Mouse (Mus musculus) embryonic facial prominence, embryonic 14.5 days (tissue): ENCODE measurements around the gene Vmn1r189. TPM values are rescaled to one million over a fixed set of nuclear protein-coding genes. Genes with fewer than 3 reads are reported as not detected.

Experiments
- microRNA-seq: library from miRNA; unstranded; fragments of <30 nt; microRNA quantifications from one replicate; pipeline ENCODE4, GENCODE M21; 2016; ENCODE audit warnings: borderline number of aligned reads
- polyA plus RNA-seq: library from polyadenylated mRNA; unstranded; fragments of >200 nt; fragmentation: Nextera tagmentation; extraction: Ambion mirVana; gene quantifications from 2 replicates; pipeline ENCODE4 v1.2.1, GENCODE M21; 2014

Vmn1r189 gene
- polyA plus RNA-seq, 1 experiment from 2014 or later = 0.10 TPM

Small RNA genes lying within 50 kb of the gene (microRNA-seq; reads per million reads assigned to microRNA genes)
- not detected for gene Gm26300

Other genes starting within 250 kb of the Vmn1r189 start
- gene Zfp184, start 160.7 kb downstream of the Vmn1r189 start, polyA plus RNA-seq = 7.6 and 8.9 TPM in 2 replicates
- 0.11 and 0.13 TPM in 2 replicates for gene Pom121l2, start 124.6 kb downstream of the Vmn1r189 start, polyA plus RNA-seq
- gene Prss16, start 96.1 kb downstream of the Vmn1r189 start, polyA plus RNA-seq = 0.70 and 0.83 TPM in 2 replicates
- 13.1 TPM in 1 of 2 replicates, not detected in the other for gene Hist1h2ah, start 70.3 kb downstream of the Vmn1r189 start, polyA plus RNA-seq
- 3.9 and 6.6 TPM in 2 replicates for gene Hist1h2bk, start 70.0 kb downstream of the Vmn1r189 start, polyA plus RNA-seq
- 11.8 and 13.3 TPM in 2 replicates for gene Hist1h4i, start 64.5 kb downstream of the Vmn1r189 start, polyA plus RNA-seq
- 24.9 and 28.8 TPM in 2 replicates for gene Hist1h2ag, start 62.9 kb downstream of the Vmn1r189 start, polyA plus RNA-seq
- 3.4 and 7.4 TPM in 2 replicates for gene Hist1h2bj, start 62.6 kb downstream of the Vmn1r189 start, polyA plus RNA-seq
- not detected in 2 replicates for gene Vmn1r188, start 21.4 kb downstream of the Vmn1r189 start, polyA plus RNA-seq
- not detected in 2 replicates for gene Vmn1r191, start 78.1 kb upstream of the Vmn1r189 start, polyA plus RNA-seq
- gene Vmn1r192, start 85.3 kb upstream of the Vmn1r189 start, polyA plus RNA-seq = not detected in 2 replicates
- not detected in 2 replicates for gene Vmn1r193, start 117.3 kb upstream of the Vmn1r189 start, polyA plus RNA-seq
- not detected in 2 replicates for gene Vmn1r194, start 138.4 kb upstream of the Vmn1r189 start, polyA plus RNA-seq
- gene Vmn1r195, start 164.7 kb upstream of the Vmn1r189 start, polyA plus RNA-seq = not detected in 2 replicates
- not detected in 2 replicates for gene Vmn1r196, start 184.1 kb upstream of the Vmn1r189 start, polyA plus RNA-seq
- gene Vmn1r197, start 218.8 kb upstream of the Vmn1r189 start, polyA plus RNA-seq = 0.26 TPM in 1 of 2 replicates, not detected in the other
- not detected in 2 replicates for gene Vmn1r198, start 244.5 kb upstream of the Vmn1r189 start, polyA plus RNA-seq